Mouse (Mus musculus): ENCODE measurements around the gene Smg9. TPM values are rescaled to one million over a fixed set of nuclear protein-coding genes. Genes with fewer than 3 reads are reported as not detected.

Gene Smg9
- polyA plus RNA-seq, 1 experiment from 2014 or later: 24.5 TPM

DNA sequence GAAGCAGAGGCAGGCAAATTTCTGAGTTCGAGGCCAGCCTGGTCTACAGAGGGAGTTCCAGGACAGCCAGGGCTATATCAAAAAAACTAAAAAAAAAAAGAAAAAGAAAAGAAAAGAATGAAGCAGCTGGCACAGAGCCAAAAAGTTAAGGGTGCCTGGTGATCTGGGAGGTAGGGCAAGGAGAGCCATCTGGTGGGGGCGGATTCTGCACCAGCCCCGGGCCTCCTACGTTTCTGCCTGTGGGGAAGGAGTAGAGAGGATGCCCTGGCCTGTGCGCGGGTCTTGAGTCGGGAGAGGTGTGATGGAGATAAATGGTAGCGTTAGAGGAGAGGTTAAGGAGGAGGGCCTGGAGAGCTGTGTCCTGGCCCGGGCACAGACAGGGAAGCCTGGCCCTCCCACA is 8.8 kb downstream of the Smg9 start:
- Histone ChIP-seq H3K4me1 (ENCODE audit: insufficient read depth) (no peaks in the 10 kb centered on the region), H3K27ac (ENCODE audit: low read depth) (no peak overlapping the region), H3K9me3 (ENCODE audit: low read depth, low read length) (no peaks in the 10 kb centered on the region), H3K9ac (no peak overlapping the region), H3K27me3 (ENCODE audit: insufficient read depth, low read length) (no peaks in the 10 kb centered on the region), H3K4me2 (no peak overlapping the region), H3K36me3 (ENCODE audit: insufficient read depth) (peaks cover 32% of the 10 kb centered on the region), H3K4me3 (ENCODE audit: low read depth, low read length) (no peak overlapping the region)
- 70% methylated on average over 9 of the region's 9 CpGs for WGBS
- no peak for ATAC-seq (ENCODE audit: insufficient read depth)
- TF ChIP-seq CTCF (IDR thresholded peaks at IDR 0.05; ENCODE audit: low read depth): no peak
- no peak for DNase-seq

DNA sequence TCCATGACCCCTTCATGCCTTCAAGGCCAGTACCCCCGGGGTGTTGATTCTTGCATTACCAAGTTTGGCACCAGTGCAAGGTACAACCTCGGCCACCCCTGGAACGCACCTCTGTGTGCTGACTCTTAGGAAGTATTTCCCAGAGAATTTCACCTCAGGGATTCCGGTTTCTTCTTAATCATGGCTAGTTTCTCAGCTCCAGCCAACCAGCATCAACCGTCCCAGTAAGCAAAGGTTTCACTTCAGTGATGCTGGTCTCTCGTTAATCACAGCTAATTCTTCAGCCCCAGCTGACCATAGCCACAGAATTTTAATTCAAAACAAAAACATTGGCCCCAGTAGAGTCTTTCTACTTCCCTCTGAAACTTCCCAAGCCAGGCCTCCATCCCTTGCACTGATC is 10.7 kb downstream of the Smg9 start:
- no peak overlapping the region for H3K4me2 ChIP-seq
- TF ChIP-seq CTCF (IDR thresholded peaks at IDR 0.05; ENCODE audit: low read depth): no peak
- no peaks in the 10 kb centered on the region for H3K9me3 ChIP-seq (ENCODE audit: low read depth, low read length)
- H3K36me3 ChIP-seq (ENCODE audit: insufficient read depth): peaks cover 18% of the 10 kb centered on the region
- no peak overlapping the region for H3K4me3 ChIP-seq (ENCODE audit: low read depth, low read length)
- DNase-seq (no peak), ATAC-seq (ENCODE audit: insufficient read depth) (no peak)
- no peak overlapping the region for H3K27ac ChIP-seq (ENCODE audit: low read depth)
- WGBS: 77% methylated on average over 6 of the region's 6 CpGs
- no peaks in the 10 kb centered on the region for H3K27me3 ChIP-seq (ENCODE audit: insufficient read depth, low read length)
- H3K9ac ChIP-seq: no peak overlapping the region
- no peaks in the 10 kb centered on the region for H3K4me1 ChIP-seq (ENCODE audit: insufficient read depth)

DNA sequence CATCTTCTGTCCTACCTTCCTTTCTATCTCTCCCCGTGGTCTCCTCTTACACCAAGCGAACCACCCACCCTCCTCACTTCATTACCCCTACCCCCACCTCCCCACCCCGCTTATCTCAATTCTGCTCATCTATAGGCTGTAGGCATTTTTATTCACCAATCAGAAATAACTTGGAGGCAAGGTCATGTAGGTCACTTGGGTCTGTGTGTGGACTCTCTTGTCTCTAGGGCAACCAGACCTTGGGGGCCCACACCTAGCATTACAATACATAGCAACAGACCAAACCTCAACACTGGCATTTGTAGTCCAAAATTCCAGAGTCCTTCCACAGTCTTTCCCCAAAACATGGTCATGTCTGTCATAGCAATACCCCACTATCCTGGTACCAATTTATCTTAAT is 11.4 kb downstream of the Smg9 start:
- Histone ChIP-seq H3K27me3 (ENCODE audit: insufficient read depth, low read length) (no peaks in the 10 kb centered on the region), H3K27ac (ENCODE audit: low read depth) (no peak overlapping the region), H3K4me3 (ENCODE audit: low read depth, low read length) (no peak overlapping the region), H3K9ac (no peak overlapping the region), H3K9me3 (ENCODE audit: low read depth, low read length) (no peaks in the 10 kb centered on the region), H3K4me2 (no peak overlapping the region), H3K36me3 (ENCODE audit: insufficient read depth) (peaks cover 12% of the 10 kb centered on the region), H3K4me1 (ENCODE audit: insufficient read depth) (no peaks in the 10 kb centered on the region)
- ATAC-seq (ENCODE audit: insufficient read depth) (no peak), DNase-seq (no peak)
- no peak for TF ChIP-seq CTCF (IDR thresholded peaks at IDR 0.05; ENCODE audit: low read depth)
- WGBS: 64% methylated on average over 3 of the region's 3 CpGs

DNA sequence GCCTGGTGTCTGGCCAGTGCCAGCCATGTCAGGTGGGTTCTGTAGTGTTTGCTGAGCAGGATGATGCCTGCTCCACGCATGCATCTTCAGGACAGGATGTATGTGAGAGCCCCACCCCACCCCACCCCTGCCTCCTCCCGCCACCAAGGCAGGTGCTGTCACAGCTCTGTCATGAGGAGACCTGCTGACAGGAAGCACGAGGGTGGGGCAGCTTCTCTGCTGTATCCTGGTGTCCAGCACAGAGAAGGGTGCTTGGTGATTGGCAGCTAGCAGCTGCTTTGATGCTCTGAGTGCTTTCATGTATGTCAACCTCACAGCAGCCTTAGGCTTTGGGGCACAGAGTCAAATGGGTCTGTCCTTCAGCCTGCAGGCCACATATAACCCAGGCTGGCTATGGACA is 14.2 kb downstream of the Smg9 start:
- Histone ChIP-seq H3K4me1 (ENCODE audit: insufficient read depth) (no peaks in the 10 kb centered on the region), H3K27ac (ENCODE audit: low read depth) (no peak overlapping the region), H3K9ac (no peak overlapping the region), H3K9me3 (ENCODE audit: low read depth, low read length) (no peaks in the 10 kb centered on the region), H3K4me2 (no peak overlapping the region), H3K36me3 (ENCODE audit: insufficient read depth) (0 out of 2 replicates have a peak, but pooled peaks cover 6% of the 10 kb centered on the region), H3K27me3 (ENCODE audit: insufficient read depth, low read length) (no peaks in the 10 kb centered on the region), H3K4me3 (ENCODE audit: low read depth, low read length) (no peak overlapping the region)
- no peak for TF ChIP-seq CTCF (IDR thresholded peaks at IDR 0.05; ENCODE audit: low read depth)
- no peak for ATAC-seq (ENCODE audit: insufficient read depth)
- no peak for DNase-seq
- WGBS: 75% methylated on average over 3 of the region's 3 CpGs

DNA sequence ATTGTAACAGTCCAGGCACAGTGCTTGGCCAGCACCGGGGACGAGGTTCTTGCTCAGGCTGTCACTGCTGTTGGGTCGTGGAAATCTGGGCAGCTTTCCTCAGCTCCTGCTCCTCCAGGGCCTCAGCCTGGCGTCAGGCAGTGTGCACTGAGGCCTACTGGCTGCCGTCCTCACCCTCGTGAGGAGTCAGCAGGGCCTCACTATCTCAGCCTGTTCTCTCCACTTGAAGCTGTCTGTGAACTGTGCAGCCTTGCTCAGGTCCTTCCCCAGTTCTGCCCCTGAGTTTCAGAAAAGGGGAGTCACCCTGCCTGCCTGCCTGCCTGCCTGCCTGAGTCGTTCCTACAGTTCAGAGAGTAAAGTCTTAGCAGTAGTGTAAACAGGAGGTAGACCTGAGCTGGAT is 15.8 kb downstream of the Smg9 start:
- H3K27ac ChIP-seq (ENCODE audit: low read depth): no peak overlapping the region
- ATAC-seq (ENCODE audit: insufficient read depth): no peak
- no peak for TF ChIP-seq CTCF (IDR thresholded peaks at IDR 0.05; ENCODE audit: low read depth)

DNA sequence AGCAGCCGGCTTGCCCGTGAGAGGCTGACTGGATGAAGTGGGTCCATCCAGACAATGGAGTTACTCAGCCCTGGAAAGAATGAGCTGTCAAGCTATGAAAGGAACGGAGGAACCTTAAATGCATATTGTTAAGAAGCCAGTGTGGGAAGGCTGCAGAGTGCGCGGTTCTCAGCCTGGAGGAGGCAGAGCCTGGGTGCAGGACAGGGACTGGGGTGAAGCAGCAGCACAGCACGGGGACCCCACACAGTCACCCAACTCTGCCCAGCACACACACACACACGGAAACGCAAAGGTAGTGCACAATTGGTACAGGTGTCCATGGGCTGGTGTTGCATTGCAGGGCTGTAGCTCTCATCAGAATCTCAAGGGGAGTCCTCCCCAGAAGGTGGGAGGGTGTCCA is 20.2 kb downstream of the Smg9 start:
- DNase-seq (no peak), ATAC-seq (ENCODE audit: insufficient read depth) (no peak)
- Histone ChIP-seq H3K4me1 (ENCODE audit: insufficient read depth) (no peaks in the 10 kb centered on the region), H3K4me2 (no peak overlapping the region), H3K27ac (ENCODE audit: low read depth) (no peak overlapping the region), H3K4me3 (ENCODE audit: low read depth, low read length) (no peak overlapping the region), H3K36me3 (ENCODE audit: insufficient read depth) (peaks cover 24% of the 10 kb centered on the region), H3K9me3 (ENCODE audit: low read depth, low read length) (no peaks in the 10 kb centered on the region), H3K27me3 (ENCODE audit: insufficient read depth, low read length) (no peaks in the 10 kb centered on the region), H3K9ac (no peak overlapping the region)
- TF ChIP-seq CTCF (IDR thresholded peaks at IDR 0.05; ENCODE audit: low read depth): no peak
- 87% methylated on average over 8 of the region's 8 CpGs for WGBS

More for the DNA sequence above, 15.8 kb downstream of the Smg9 start:
- H3K4me2 ChIP-seq: no peak overlapping the region
- no peak for DNase-seq
- no peaks in the 10 kb centered on the region for H3K27me3 ChIP-seq (ENCODE audit: insufficient read depth, low read length)
- 0 out of 2 replicates have a peak, but pooled peaks cover 6% of the 10 kb centered on the region for H3K36me3 ChIP-seq (ENCODE audit: insufficient read depth)
- no peaks in the 10 kb centered on the region for H3K9me3 ChIP-seq (ENCODE audit: low read depth, low read length)
- no peak overlapping the region for H3K4me3 ChIP-seq (ENCODE audit: low read depth, low read length)
- WGBS: 61% methylated on average over 7 of the region's 7 CpGs
- H3K9ac ChIP-seq: no peak overlapping the region
- H3K4me1 ChIP-seq (ENCODE audit: insufficient read depth): no peaks in the 10 kb centered on the region

DNA sequence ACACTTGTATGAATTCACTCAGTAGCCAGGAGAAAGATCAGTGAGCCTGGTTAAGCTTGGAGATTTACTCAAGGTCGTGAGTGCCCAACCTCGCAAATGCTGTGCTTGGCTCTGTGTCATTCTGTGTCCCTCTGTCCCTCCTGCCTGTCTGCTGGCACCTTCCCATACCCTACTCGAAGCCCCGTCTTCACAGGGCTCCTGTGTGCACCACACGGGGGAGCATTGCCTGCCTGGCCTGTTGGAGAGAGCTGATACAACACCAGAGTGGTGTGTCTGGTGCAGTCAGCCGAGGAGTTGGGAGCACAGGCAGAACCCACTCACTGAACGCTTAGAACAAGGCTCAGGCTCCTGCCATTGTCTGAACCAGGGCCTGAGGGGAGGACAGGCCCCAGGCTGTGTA is 22.2 kb downstream of the Smg9 start:
- WGBS: 83% methylated on average over 7 of the region's 7 CpGs
- no peaks in the 10 kb centered on the region for H3K4me1 ChIP-seq (ENCODE audit: insufficient read depth)
- 0 out of 2 replicates have a peak, but pooled peaks have one; percentile 4 for TF ChIP-seq CTCF (IDR thresholded peaks at IDR 0.05; ENCODE audit: low read depth)
- no peak overlapping the region for H3K4me2 ChIP-seq
- peaks cover 24% of the 10 kb centered on the region for H3K36me3 ChIP-seq (ENCODE audit: insufficient read depth)
- no peaks in the 10 kb centered on the region for H3K9me3 ChIP-seq (ENCODE audit: low read depth, low read length)
- ATAC-seq (ENCODE audit: insufficient read depth) (no peak), DNase-seq (no peak)
- no peaks in the 10 kb centered on the region for H3K27me3 ChIP-seq (ENCODE audit: insufficient read depth, low read length)
- H3K9ac ChIP-seq: no peak overlapping the region
- no peak overlapping the region for H3K27ac ChIP-seq (ENCODE audit: low read depth)
- H3K4me3 ChIP-seq (ENCODE audit: low read depth, low read length): no peak overlapping the region

DNA sequence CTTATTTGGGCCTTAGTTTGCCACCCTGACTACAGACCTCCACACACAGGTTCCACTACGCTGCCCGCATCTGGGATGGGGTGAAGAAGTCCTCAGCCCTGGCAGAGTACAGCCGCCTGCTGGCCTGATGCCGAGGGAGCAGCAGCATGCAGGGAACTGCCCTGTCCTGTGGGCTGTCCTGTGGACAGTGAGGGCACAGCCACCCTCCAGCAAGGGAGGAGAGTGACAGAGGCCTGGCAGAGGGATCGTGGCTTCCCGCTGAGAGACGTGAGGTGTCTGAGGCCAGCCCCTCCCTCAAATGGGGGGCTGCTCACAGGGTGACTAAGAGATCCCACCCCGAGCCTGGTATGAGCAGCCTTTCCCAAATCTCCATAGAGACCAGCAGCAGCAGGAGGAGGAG is 22.8 kb downstream of the Smg9 start:
- DNase-seq (no peak), ATAC-seq (ENCODE audit: insufficient read depth) (no peak)
- 74% methylated on average over 8 of the region's 8 CpGs for WGBS
- Histone ChIP-seq H3K27ac (ENCODE audit: low read depth) (no peak overlapping the region), H3K9ac (no peak overlapping the region), H3K4me2 (no peak overlapping the region), H3K27me3 (ENCODE audit: insufficient read depth, low read length) (no peaks in the 10 kb centered on the region), H3K4me1 (ENCODE audit: insufficient read depth) (no peaks in the 10 kb centered on the region), H3K4me3 (ENCODE audit: low read depth, low read length) (no peak overlapping the region), H3K9me3 (ENCODE audit: low read depth, low read length) (no peaks in the 10 kb centered on the region), H3K36me3 (ENCODE audit: insufficient read depth) (peaks cover 18% of the 10 kb centered on the region)
- no peak for TF ChIP-seq CTCF (IDR thresholded peaks at IDR 0.05; ENCODE audit: low read depth)
